Mouse (Mus musculus): ENCODE measurements at regions not wholly inside any gene's neighbourhood (a gene's known extent, or its start where the extent isn't known, plus 50 kb on each side); places are given as distances from the start of the nearest gene placed in this dataset.

DNA sequence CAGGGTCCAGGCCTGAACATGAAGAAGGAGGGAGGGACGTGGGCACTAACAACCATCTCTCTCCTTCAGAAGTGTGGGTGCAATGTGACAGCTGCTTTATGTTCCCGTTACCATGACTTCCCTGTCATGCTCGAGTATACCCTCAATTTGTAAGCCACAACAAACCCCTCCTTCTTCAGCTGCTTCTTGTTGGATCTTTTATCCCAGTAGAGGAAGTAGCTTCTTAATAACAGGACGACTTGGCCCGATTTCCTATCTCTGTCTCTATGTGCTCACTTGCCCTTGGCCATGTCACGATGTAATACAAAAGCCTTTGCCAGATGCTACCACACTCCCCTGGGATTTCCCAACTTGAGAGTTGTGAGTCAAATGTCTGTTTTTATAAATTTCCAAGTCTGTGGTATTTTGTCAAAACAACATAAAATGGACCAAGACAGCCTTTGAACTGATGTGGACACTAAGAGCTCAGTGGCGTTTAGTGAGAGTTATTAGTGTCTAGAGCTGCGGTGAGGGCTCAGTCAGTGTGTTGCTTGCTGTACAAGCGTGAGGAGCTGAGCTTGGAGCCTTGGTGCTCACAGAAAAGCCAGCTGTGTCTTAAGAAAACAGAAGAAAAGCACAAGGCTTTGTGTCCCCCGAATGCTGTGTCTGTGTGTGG lies 138.8 kb upstream of the Ddhd1 start:
- DNase-seq (ENCODE audit: low spot score) = no peak
- TF ChIP-seq CTCF (IDR thresholded peaks at IDR 0.05; ENCODE audit: low read depth, low read length) = no peak
- TF ChIP-seq GATA1 (IDR thresholded peaks at IDR 0.05; ENCODE audit: borderline replicate concordance, low read length) = no peak
- TF ChIP-seq GATA2 (IDR thresholded peaks at IDR 0.05; ENCODE audit: borderline replicate concordance, low read depth, low read length) = no peak
- TF ChIP-seq TAL1 (conservative IDR thresholded peaks at IDR 0.05; ENCODE audit: low read depth, low read length) = no peak
- TF ChIP-seq POLR2AphosphoS5 (IDR thresholded peaks at IDR 0.05; ENCODE audit: insufficient replicate concordance, low read depth, low read length) = no peak
- no peaks in the 10 kb centered on the region for H3K27me3 ChIP-seq (ENCODE audit: insufficient read depth, low read length)
- H3K4me3 ChIP-seq (ENCODE audit: low read depth, low read length) = no peak overlapping the region
- no peak for ATAC-seq (ENCODE audit: extremely low read depth, insufficient number of reproducible peaks, low FRiP score, poor library complexity, severe bottlenecking)
- peaks cover 5% of the 10 kb centered on the region for H3K9me3 ChIP-seq (replicated peaks)
- H3K4me1 ChIP-seq (ENCODE audit: insufficient read depth, low read depth, low read length) = no peaks in the 10 kb centered on the region
- H3K36me3 ChIP-seq (replicated peaks) = no peaks in the 10 kb centered on the region

- Histone ChIP-seq H3K36me3 (replicated peaks) (no peaks in the 10 kb centered on the region), H3K9me3 (replicated peaks) (peaks cover 5% of the 10 kb centered on the region), H3K4me1 (ENCODE audit: insufficient read depth, low read depth, low read length) (no peaks in the 10 kb centered on the region), H3K4me3 (ENCODE audit: low read depth, low read length) (no peak overlapping the region), H3K27me3 (ENCODE audit: insufficient read depth, low read length) (no peaks in the 10 kb centered on the region)
- no peak for ATAC-seq (ENCODE audit: extremely low read depth, insufficient number of reproducible peaks, low FRiP score, poor library complexity, severe bottlenecking)
- DNase-seq (ENCODE audit: low spot score) = no peak
- TF ChIP-seq CTCF (IDR thresholded peaks at IDR 0.05; ENCODE audit: low read depth, low read length) (no peak), GATA2 (IDR thresholded peaks at IDR 0.05; ENCODE audit: borderline replicate concordance, low read depth, low read length) (no peak), GATA1 (IDR thresholded peaks at IDR 0.05; ENCODE audit: borderline replicate concordance, low read length) (no peak), TAL1 (conservative IDR thresholded peaks at IDR 0.05; ENCODE audit: low read depth, low read length) (no peak)
Observed at GRCm38 (mm10) chr14:45797320-45797696, 139.4 kb upstream of the Ddhd1 start.

DNA sequence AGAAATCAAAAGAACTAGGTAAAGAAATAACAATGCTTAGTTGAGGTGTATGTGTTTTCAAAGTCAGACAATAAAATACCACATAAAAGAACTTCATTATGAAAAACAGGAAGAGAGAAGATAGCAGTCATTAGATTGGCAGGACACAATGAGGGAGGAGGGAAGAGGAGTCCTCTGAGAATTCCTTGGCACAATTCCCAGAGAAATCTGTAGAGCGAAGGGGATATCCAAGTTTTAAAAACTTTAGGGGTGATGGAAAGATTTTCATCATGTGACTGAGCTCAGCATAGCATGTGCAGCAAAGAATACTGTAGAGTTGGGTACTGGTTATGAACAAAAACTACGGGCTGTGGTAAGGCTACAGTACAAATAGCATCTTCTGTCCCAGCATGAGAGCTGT lies 141.3 kb upstream of the Ddhd1 start:
- H3K27me3 ChIP-seq (ENCODE audit: insufficient read depth, low read length) = no peaks in the 10 kb centered on the region

GRCm38 (mm10) chr14:45805950-45806349 lies 148.0 kb upstream of the Ddhd1 start:
- no peak for TF ChIP-seq POLR2AphosphoS5 (IDR thresholded peaks at IDR 0.05; ENCODE audit: insufficient replicate concordance, low read depth, low read length)
- no peak for TF ChIP-seq GATA1 (IDR thresholded peaks at IDR 0.05; ENCODE audit: borderline replicate concordance, low read length)
- no peak for TF ChIP-seq TAL1 (conservative IDR thresholded peaks at IDR 0.05; ENCODE audit: low read depth, low read length)
- no peak for TF ChIP-seq GATA2 (IDR thresholded peaks at IDR 0.05; ENCODE audit: borderline replicate concordance, low read depth, low read length)
- TF ChIP-seq CTCF (IDR thresholded peaks at IDR 0.05; ENCODE audit: low read depth, low read length) = no peak
- ATAC-seq (ENCODE audit: extremely low read depth, insufficient number of reproducible peaks, low FRiP score, poor library complexity, severe bottlenecking) = no peak

More for the DNA sequence above, 141.3 kb upstream of the Ddhd1 start:
- TF ChIP-seq GATA1 (IDR thresholded peaks at IDR 0.05; ENCODE audit: borderline replicate concordance, low read length) = no peak
- ATAC-seq (ENCODE audit: extremely low read depth, insufficient number of reproducible peaks, low FRiP score, poor library complexity, severe bottlenecking) (no peak), DNase-seq (ENCODE audit: low spot score) (no peak)
- Histone ChIP-seq H3K4me3 (ENCODE audit: low read depth, low read length) (no peak overlapping the region), H3K36me3 (replicated peaks) (no peaks in the 10 kb centered on the region), H3K4me1 (ENCODE audit: insufficient read depth, low read depth, low read length) (no peaks in the 10 kb centered on the region), H3K9me3 (replicated peaks) (peaks cover 5% of the 10 kb centered on the region)

GRCm38 (mm10) chr14:45806726-45807280 lies 148.9 kb upstream of the Ddhd1 start:
- no peaks in the 10 kb centered on the region for H3K9me3 ChIP-seq (replicated peaks)
- no peak overlapping the region for H3K4me3 ChIP-seq (ENCODE audit: low read depth, low read length)
- DNase-seq (ENCODE audit: low spot score) (no peak), ATAC-seq (ENCODE audit: extremely low read depth, insufficient number of reproducible peaks, low FRiP score, poor library complexity, severe bottlenecking) (no peak)
- TF ChIP-seq TAL1 (conservative IDR thresholded peaks at IDR 0.05; ENCODE audit: low read depth, low read length) (no peak), POLR2AphosphoS5 (IDR thresholded peaks at IDR 0.05; ENCODE audit: insufficient replicate concordance, low read depth, low read length) (no peak)
- H3K36me3 ChIP-seq (replicated peaks) = no peaks in the 10 kb centered on the region
- no peaks in the 10 kb centered on the region for H3K27me3 ChIP-seq (ENCODE audit: insufficient read depth, low read length)
- H3K4me1 ChIP-seq (ENCODE audit: insufficient read depth, low read depth, low read length) = no peaks in the 10 kb centered on the region

More at GRCm38 (mm10) chr14:45805950-45806349, 148.0 kb upstream of the Ddhd1 start:
- no peaks in the 10 kb centered on the region for H3K4me1 ChIP-seq (ENCODE audit: insufficient read depth, low read depth, low read length)
- no peak overlapping the region for H3K4me3 ChIP-seq (ENCODE audit: low read depth, low read length)
- no peak for DNase-seq (ENCODE audit: low spot score)
- no peaks in the 10 kb centered on the region for H3K36me3 ChIP-seq (replicated peaks)
- no peaks in the 10 kb centered on the region for H3K27me3 ChIP-seq (ENCODE audit: insufficient read depth, low read length)
- H3K9me3 ChIP-seq (replicated peaks) = no peaks in the 10 kb centered on the region

GRCm38 (mm10) chr14:45807767-45808166 lies 149.8 kb upstream of the Ddhd1 start:
- no peak for ATAC-seq (ENCODE audit: extremely low read depth, insufficient number of reproducible peaks, low FRiP score, poor library complexity, severe bottlenecking)

More at GRCm38 (mm10) chr14:45807767-45808166, 149.8 kb upstream of the Ddhd1 start:
- H3K27me3 ChIP-seq (ENCODE audit: insufficient read depth, low read length) = no peaks in the 10 kb centered on the region
- no peak overlapping the region for H3K4me3 ChIP-seq (ENCODE audit: low read depth, low read length)
- DNase-seq (ENCODE audit: low spot score) = no peak
- no peaks in the 10 kb centered on the region for H3K36me3 ChIP-seq (replicated peaks)
- no peaks in the 10 kb centered on the region for H3K4me1 ChIP-seq (ENCODE audit: insufficient read depth, low read depth, low read length)
- TF ChIP-seq GATA2 (IDR thresholded peaks at IDR 0.05; ENCODE audit: borderline replicate concordance, low read depth, low read length) = no peak
- no peak for TF ChIP-seq POLR2AphosphoS5 (IDR thresholded peaks at IDR 0.05; ENCODE audit: insufficient replicate concordance, low read depth, low read length)
- no peak for TF ChIP-seq TAL1 (conservative IDR thresholded peaks at IDR 0.05; ENCODE audit: low read depth, low read length)
- no peak for TF ChIP-seq CTCF (IDR thresholded peaks at IDR 0.05; ENCODE audit: low read depth, low read length)
- TF ChIP-seq GATA1 (IDR thresholded peaks at IDR 0.05; ENCODE audit: borderline replicate concordance, low read length) = no peak
- H3K9me3 ChIP-seq (replicated peaks) = no peaks in the 10 kb centered on the region

Data from G1E (cell line).